Mouse (Mus musculus) cerebellum, postnatal 4 days (tissue): ENCODE data around the gene Prpf4b.
"Not testable (repeated sequence)": the region's sequence is repeated elsewhere in the genome, so short reads cannot be mapped to it uniquely, and the experiment has no call there.

Experiments
- DNase-seq, 2 experiments: peaks; one replicate each; pipeline ENCODE4 v3.0.0; 2022; ENCODE audit warnings: low spot score in 2 of 2, mixed read lengths in 1 of 2

Prpf4b gene

GRCm38 (mm10) chr13:34934931-34935644 lies 60.0 kb downstream of the Prpf4b start:
- DNase-seq: no peak

- DNase-seq: no peak
Measured at GRCm38 (mm10) chr13:34942370-34942769, 67.3 kb downstream of the Prpf4b start.

DNA sequence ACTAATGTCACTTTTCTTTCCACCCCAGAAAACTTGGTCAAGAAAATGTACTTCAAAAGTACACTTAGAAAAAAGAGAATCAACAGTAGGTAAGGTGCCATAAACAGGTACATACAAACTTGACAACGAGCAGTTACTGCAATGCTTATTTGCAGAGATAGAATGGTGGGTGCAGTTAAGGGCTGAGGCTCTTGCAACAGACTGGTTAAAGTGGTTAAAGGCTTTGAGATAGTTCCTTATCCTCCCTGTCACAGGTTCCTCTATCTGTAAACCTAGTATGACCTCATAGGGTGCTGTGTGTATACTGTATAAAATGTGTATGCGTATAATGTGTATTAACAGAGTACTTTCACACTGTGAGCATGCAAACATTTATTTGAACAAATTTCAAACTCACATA lies 76.3 kb downstream of the Prpf4b start:
- DNase-seq: not testable (repeated sequence)
